Mouse (Mus musculus): ENCODE measurements around the gene Ccdc90b. TPM values are rescaled to one million over a fixed set of nuclear protein-coding genes. Genes with fewer than 3 reads are reported as not detected.

The Ccdc90b gene
- polyA plus RNA-seq (2012; rRNA removed): 21.0 and 22.0 TPM in 2 replicates

DNA sequence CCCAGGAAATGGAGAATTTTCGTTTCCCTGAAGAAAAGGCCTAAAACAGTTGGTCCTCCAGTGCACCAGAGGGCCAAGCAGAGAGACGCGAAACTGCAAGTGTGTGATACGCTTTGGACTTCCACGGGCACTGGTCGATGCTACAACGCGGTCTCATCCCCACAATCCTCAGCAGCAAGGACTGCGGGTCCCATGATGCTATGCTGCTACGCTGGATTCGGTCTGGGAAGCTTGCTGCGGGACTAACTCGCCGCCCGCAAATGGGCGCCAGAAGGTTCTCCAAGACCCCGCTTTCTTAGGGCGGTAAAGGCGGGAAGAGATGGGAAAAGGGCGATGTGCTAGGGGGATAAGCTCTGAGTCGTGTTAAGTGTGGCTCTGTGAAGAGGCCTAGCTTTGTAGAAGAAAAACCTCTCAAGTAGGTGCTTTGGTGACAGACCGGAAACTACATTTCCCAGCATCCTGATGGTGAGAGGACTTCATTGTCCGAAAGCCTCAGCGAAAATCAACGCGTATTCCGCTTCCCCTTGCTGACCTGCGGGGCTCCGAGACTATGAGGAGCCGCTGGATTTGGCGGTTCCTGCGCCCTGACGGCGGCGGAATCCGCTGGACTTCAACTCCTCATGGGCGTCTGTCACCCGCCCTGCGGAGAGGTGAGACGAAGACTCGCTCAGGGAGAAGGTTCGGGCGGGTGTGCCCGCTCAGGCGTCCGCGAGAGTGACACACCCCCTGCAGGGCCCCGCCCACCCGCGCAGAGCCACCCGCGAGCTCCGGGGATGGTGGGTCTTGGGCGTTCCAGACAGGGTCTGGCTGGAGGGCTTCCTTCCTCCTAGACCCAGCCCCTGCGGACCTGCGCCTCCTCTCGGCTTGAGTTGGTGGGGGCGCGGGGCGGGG, at the start of gene Ccdc90b:
Gene Ccdc90b (plus strand): TSS at position 164 of the 891 bp plus-strand sequence.
- peak; percentile 88 for TF ChIP-seq CTCF (IDR thresholded peaks at IDR 0.05; ENCODE audit: borderline replicate concordance, insufficient read depth, low read depth, low read length)
- TF ChIP-seq POLR2A (IDR thresholded peaks at IDR 0.05; ENCODE audit: borderline replicate concordance, insufficient read depth, low read length): peak; percentile 56; the same call in 1 of the 2 replicates
- under 1% methylated on average over 60 of the region's 60 CpGs for WGBS
- H3K27ac ChIP-seq (ENCODE audit: insufficient read depth, low read length): peak within 1 kb of the TSS; percentile 95
- DNase-seq: peak; percentile 95
- H3K27me3 ChIP-seq (ENCODE audit: control insufficient read depth, insufficient read depth, low read length): no peaks in the 10 kb centered on the region
- no peaks in the 10 kb centered on the region for H3K4me1 ChIP-seq (ENCODE audit: control insufficient read depth, insufficient read depth, low read length)
- H3K4me3 ChIP-seq (replicated peaks; ENCODE audit: insufficient read depth, low read depth, low read length): peak within 1 kb of the TSS; percentile 87

DNA sequence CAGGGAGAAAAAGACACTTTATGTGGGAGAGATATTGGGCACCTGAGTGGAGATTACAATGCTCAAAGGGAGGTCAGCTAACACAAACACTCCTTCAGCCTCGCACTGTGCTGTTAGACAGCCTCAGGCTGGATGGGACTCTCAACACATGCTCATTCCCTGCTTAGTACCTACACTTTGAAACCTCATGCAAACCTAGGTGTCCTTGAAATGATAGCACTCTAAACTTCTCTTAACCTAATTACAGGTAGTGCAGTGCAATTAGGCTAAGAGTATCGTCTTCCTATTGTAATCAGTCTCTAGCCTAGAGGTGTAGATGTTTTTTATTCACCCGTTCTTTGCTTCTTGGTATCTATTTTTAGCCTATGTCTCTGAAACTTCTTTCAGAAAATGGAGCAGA, 40.6 kb upstream of the Ccdc90b start:
- Histone ChIP-seq H3K4me1 (ENCODE audit: control insufficient read depth, insufficient read depth, low read length) (no peaks in the 10 kb centered on the region), H3K27me3 (ENCODE audit: control insufficient read depth, insufficient read depth, low read length) (no peaks in the 10 kb centered on the region), H3K27ac (ENCODE audit: insufficient read depth, low read length) (no peak overlapping the region), H3K4me3 (replicated peaks; ENCODE audit: insufficient read depth, low read depth, low read length) (no peak overlapping the region)
- no peak for TF ChIP-seq POLR2A (IDR thresholded peaks at IDR 0.05; ENCODE audit: borderline replicate concordance, insufficient read depth, low read length)
- 61% methylated on average over 3 of the region's 3 CpGs for WGBS
- DNase-seq: no peak

DNA sequence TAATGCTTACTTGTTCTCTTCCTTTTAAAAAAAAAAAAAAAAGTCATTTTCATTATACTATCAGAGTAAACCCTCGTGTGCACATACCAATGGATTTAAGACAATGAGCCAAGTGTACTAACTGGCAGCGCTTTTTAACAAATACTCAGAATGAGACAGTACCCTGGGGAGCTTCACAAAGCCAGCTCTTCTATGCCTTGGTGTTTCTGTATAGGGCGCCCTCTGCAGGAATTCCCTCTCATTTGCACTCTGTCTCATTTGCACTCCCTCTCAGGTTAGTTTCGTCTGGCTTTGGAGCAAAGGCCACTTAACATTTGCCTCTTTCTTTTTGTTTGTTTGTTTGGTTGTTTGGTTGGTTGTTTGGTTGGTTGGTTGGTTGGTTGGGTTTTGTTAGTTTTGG, 40.1 kb upstream of the Ccdc90b start:
- peak; percentile 55 to 56 for DNase-seq
- Histone ChIP-seq H3K27me3 (ENCODE audit: control insufficient read depth, insufficient read depth, low read length) (no peaks in the 10 kb centered on the region), H3K4me1 (ENCODE audit: control insufficient read depth, insufficient read depth, low read length) (no peaks in the 10 kb centered on the region), H3K4me3 (replicated peaks; ENCODE audit: insufficient read depth, low read depth, low read length) (no peak overlapping the region), H3K27ac (ENCODE audit: insufficient read depth, low read length) (no peak overlapping the region)
- WGBS: 21% methylated on average over 4 of the region's 4 CpGs
- TF ChIP-seq CTCF (IDR thresholded peaks at IDR 0.05; ENCODE audit: borderline replicate concordance, insufficient read depth, low read depth, low read length) (peak; percentile 58), POLR2A (IDR thresholded peaks at IDR 0.05; ENCODE audit: borderline replicate concordance, insufficient read depth, low read length) (no peak)

DNA sequence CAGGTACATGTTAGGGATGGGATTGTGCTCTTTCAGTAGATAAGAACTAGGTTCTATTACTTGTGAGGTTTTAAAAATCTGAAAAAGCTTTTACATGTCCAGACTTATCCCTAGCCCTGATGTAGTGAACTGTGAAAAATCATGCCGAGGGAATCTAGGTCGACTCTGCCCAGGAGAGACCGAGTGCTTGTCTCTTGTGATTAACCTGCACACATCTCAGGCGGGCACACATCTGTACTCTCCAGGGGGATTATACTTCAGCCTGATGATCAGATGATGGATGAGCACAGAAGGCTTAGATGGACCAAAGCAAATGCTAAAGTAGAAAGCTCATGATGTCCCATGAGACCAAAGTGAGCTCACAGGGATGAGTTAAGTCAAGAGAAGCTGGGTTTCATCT, 31.7 kb upstream of the Ccdc90b start:
- H3K4me3 ChIP-seq (replicated peaks; ENCODE audit: insufficient read depth, low read depth, low read length): no peak overlapping the region
- no peak for TF ChIP-seq POLR2A (IDR thresholded peaks at IDR 0.05; ENCODE audit: borderline replicate concordance, insufficient read depth, low read length)
- TF ChIP-seq CTCF (IDR thresholded peaks at IDR 0.05; ENCODE audit: borderline replicate concordance, insufficient read depth, low read depth, low read length): no peak
- no peak overlapping the region for H3K27ac ChIP-seq (ENCODE audit: insufficient read depth, low read length)
- peak; percentile 20 to 36 for DNase-seq
- 21% methylated on average over 4 of the region's 4 CpGs for WGBS
- H3K27me3 ChIP-seq (ENCODE audit: control insufficient read depth, insufficient read depth, low read length): no peaks in the 10 kb centered on the region
- peaks cover 3% of the 10 kb centered on the region; the same call in 1 of the 2 replicates for H3K4me1 ChIP-seq (ENCODE audit: control insufficient read depth, insufficient read depth, low read length)

DNA sequence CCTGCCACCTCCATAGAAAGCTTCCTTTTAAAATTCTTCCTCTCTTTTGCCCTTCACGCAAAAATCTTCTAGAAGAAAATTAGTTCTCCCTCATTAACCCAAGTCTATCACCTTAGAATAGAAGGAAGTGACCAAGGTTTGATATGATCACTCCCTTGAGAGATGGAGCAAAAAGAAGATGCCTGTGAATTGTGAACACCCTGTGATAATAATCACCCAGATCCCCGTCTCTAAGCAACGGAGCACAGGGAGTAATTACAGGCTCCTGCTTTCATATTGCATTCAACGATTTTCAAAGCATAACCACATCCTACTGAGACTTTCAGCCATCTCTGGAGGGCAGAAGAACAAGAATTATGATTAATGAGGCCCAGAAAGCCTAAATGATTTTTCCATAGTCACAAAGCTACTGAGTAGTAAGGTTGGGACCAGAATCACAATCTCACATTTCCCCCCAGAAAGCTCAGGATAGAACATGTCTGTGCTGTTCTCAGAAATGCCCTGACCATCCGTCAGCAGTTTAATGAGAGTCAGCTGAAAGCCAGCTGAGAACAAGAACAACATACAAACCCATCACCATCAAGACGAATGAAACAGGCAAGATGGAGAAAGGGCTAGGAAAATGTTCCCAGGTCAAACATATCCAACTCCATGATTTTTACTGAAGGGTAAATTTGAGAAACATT, 28.5 kb upstream of the Ccdc90b start:
- Histone ChIP-seq H3K4me3 (replicated peaks; ENCODE audit: insufficient read depth, low read depth, low read length) (no peak overlapping the region), H3K27me3 (ENCODE audit: control insufficient read depth, insufficient read depth, low read length) (no peaks in the 10 kb centered on the region), H3K27ac (ENCODE audit: insufficient read depth, low read length) (no peak overlapping the region), H3K4me1 (ENCODE audit: control insufficient read depth, insufficient read depth, low read length) (peaks cover 3% of the 10 kb centered on the region; the same call in 1 of the 2 replicates)
- 40% methylated on average over 6 of the region's 6 CpGs for WGBS
- TF ChIP-seq POLR2A (IDR thresholded peaks at IDR 0.05; ENCODE audit: borderline replicate concordance, insufficient read depth, low read length) (no peak), CTCF (IDR thresholded peaks at IDR 0.05; ENCODE audit: borderline replicate concordance, insufficient read depth, low read depth, low read length) (no peak)
- no peak for DNase-seq

DNA sequence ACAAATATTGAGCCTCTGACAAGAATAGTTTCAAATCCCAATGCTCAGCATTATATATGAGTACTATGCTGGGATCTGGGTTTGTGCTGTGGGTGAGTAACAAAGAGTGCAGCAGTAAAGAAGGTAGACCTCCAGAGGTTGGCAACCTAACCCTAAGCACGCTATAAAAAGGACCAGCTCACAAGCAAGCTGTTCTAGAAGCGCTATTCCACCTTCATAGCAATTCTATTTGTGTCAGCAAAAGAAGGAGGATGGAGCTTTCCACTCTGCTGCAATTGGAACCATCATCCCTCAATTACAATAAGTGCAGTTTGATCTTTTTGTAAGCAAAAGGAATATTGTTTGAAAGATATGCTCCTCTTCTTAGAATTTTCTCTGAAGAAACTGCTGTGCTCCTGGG, 14.2 kb upstream of the Ccdc90b start:
- no peaks in the 10 kb centered on the region for H3K4me1 ChIP-seq (ENCODE audit: control insufficient read depth, insufficient read depth, low read length)

DNA sequence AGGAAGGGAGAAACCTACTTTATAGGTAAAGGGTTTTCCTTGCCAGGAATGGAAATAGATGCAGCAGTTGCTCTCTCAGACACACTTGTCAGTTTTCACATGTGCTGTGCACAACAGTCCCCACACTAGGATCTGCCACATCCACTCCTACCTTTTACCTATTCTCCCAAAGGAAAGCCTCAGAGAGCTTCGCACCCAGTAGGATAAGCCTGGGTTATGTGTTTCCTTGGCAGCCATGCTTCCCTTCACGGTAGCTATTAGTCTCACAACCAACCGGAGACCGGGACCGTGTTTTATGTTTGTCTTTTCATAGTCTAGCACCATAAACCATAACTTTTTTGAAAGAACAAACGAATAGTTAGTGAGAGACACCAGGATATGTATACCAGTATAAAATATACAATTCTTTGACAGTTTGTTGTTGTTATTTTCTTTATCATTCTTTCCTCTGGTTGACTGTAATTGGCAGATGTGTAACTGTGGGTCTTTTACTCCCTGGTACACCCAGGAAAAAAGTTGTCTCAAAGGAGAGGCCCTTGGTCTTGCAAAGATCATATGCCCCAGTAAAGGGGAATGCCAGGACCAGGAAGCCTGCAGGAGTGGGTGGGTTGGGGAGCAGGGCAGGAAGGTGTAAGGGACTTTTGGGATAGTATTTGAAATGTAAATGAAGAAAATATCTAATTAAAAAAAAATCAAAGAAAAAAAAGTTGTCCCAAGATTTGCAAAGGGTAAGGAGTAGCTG, 10.5 kb upstream of the Ccdc90b start:
- H3K4me3 ChIP-seq (replicated peaks; ENCODE audit: insufficient read depth, low read depth, low read length): no peak overlapping the region
- no peak for DNase-seq
- H3K4me1 ChIP-seq (ENCODE audit: control insufficient read depth, insufficient read depth, low read length): no peaks in the 10 kb centered on the region
- 85% methylated on average over 6 of the region's 6 CpGs for WGBS
- no peak overlapping the region for H3K27ac ChIP-seq (ENCODE audit: insufficient read depth, low read length)
- no peaks in the 10 kb centered on the region for H3K27me3 ChIP-seq (ENCODE audit: control insufficient read depth, insufficient read depth, low read length)
- TF ChIP-seq POLR2A (IDR thresholded peaks at IDR 0.05; ENCODE audit: borderline replicate concordance, insufficient read depth, low read length) (no peak), CTCF (IDR thresholded peaks at IDR 0.05; ENCODE audit: borderline replicate concordance, insufficient read depth, low read depth, low read length) (no peak)

More for the DNA sequence above, 14.2 kb upstream of the Ccdc90b start:
- Histone ChIP-seq H3K27ac (ENCODE audit: insufficient read depth, low read length) (no peak overlapping the region), H3K4me3 (replicated peaks; ENCODE audit: insufficient read depth, low read depth, low read length) (no peak overlapping the region), H3K27me3 (ENCODE audit: control insufficient read depth, insufficient read depth, low read length) (no peaks in the 10 kb centered on the region)
- no peak for DNase-seq
- WGBS: 84% methylated on average over 2 of the region's 2 CpGs
- TF ChIP-seq POLR2A (IDR thresholded peaks at IDR 0.05; ENCODE audit: borderline replicate concordance, insufficient read depth, low read length) (no peak), CTCF (IDR thresholded peaks at IDR 0.05; ENCODE audit: borderline replicate concordance, insufficient read depth, low read depth, low read length) (no peak)

All from cerebellum, adult 2 months (tissue).